Mouse (Mus musculus) layer of hippocampus, adult 8-10 months (tissue): Measurements from ENCODE around the gene Wscd2. TPM values are rescaled to one million over a fixed set of nuclear protein-coding genes. Genes with fewer than 3 reads are reported as not detected.
A peak's percentile ranks its signal among the peaks of the same experiment; 100 is the strongest.

Source experiments
- DNase-seq, 2 experiments: peaks; one replicate each; pipeline ENCODE4 v3.0.0; 2022; ENCODE audit warnings: low spot score in 2 of 2
- total RNA-seq, 4 experiments: library from RNA; stranded (reverse); gene quantifications; 2 replicates each; pipeline ENCODE4 v1.2.4; 2022

Gene Wscd2
- total RNA-seq, 4 experiments from 2014 or later: 64.7 to 84.8 (median 76.0) TPM

DNA sequence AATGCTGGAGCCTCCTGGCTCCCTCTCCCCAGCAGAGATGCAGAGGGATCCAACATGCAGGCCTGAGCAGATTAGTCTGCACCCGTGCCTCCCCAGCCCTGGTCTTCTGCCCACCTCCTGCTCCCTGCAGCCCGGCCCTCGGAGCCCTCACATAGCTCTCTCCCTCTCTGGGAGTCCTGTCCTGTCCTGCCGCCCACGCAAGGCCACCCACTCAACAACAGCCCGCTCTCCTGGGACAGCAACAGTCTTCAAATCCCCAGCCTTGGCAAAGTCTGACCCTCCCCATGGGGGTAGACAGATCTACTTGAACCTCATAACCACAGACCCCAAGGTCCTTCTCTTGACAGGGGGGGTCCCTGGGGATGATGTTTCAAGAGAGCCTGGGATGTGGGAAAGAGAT is 120.4 kb downstream of the Wscd2 start:
- no peak for DNase-seq

DNA sequence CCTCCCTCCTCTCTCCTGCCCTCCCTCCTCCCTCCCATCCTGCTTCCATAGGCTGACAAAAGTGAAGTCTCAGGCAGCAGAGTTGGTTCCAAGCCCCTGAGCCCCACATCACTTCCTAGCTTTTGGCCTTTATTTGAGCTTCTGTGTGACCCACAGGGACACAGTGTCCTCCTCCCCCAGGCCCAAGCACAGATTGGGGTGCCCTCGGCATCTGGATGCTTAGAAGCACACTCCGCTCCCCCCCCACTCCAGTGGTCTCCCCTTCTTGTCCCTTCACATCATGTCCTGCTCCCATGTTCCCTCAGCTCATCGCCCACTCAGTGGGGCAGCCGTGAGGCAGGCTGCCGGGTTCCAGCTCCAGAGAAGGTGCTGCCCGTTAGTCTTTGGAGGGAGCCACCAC is 121.0 kb downstream of the Wscd2 start:
- no peak for DNase-seq

DNA sequence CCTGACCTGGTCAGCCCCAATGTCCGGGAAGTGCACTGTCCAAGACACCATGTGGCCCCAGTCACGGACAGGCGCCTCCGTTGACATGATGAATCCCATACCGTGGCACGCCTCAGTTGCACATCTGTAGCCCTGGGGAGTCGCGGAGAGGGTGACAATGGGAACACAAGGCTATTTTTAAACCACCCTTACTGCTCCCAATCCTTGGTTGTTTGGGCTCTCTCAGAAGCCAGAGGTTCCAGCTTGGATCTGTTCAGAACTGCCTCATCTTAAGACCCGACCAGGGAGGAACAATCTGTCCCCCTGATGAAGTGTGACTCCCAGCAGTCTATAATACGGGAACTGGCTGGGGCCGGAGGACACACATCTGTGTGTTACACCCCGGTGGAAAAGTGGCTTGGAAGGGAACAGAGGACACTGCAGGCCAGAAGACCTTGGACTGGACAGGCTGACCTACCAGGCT is 121.7 kb downstream of the Wscd2 start:
- DNase-seq: no peak

DNA sequence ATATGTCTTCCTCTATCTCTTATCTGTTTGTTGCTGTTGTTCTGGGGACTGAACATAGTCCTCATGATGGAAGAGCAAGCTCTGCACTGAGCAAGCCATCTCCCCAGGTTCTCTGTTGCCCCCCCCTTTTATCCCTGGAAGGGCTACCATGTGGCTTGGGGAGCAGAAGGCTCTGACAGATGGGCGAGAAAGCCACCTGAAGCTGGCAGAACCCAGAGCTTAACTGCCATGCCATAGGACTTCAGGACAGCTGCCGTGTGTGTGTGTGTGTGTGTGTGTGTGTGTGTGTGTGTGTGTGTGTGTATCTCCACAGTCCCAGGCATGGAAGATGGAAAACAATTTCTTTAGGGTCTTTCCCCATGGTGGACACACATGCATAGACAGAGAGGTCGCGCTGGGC is 128.6 kb downstream of the Wscd2 start:
- DNase-seq: no peak

DNA sequence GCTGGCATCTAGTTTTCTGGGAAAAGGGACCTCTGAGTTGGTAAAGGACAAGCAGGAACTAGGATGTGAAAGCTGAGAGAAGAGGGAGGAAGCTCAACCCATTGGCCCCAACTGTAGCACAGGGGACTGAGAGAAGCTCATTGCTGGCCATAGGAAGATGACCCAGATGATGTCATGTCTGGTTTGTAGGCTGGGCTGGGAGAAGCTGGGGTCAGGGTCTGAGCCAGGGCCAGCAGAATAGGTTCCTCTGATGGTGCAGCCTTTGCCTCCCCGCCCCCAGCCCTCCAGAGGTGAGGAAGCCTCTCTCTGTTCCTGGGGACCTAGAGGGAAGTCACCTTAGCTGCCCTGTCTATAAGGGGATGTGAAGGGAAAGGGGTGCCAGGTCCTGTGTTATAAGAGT is 129.0 kb downstream of the Wscd2 start:
- DNase-seq: no peak

DNA sequence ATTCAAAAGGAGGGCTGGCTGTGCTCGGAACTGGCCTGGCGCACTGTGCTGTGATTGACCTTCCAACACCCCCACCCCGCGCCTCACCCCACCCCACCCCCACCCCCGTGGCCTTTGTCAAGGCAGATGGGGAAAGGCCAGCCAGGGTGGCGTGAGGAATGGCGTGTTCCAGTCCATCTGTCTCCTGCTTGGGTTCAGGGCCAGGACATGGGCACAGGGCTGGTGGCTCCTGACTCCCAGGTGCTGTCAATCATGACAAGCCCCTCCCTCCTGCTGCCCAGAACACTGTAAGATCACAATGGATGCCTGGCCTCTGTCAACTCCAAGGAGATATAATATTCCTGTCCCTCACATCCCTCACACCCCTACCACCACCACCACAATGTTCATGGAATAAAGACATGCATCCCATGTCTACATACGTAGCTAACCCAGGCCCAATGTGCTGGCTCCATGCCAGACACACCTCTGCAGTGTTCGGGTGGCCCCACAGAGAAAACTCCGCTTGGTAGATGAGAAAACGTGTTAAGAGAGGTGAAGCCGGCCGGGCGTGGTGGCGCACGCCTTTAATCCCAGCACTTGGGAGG is 130.1 kb downstream of the Wscd2 start:
- DNase-seq: no peak

DNA sequence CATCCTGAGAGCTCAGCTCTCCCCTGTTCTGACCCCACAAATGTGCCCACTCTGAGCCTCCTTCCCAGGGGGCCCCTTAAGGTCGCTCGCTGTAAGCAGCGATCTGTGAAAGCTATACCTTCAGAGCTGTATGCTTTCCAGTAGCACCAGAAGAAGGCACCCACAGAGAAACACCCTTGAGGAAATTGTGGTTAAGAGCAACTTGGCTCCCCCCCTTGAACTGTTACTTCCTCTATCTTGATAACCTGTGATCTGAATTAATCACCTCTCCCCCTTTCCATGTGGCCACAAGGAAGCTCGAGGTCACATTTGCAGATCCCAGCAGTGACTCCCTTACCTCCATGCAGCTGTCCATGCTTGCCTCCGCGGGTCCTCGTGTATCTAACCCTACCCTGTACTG is 130.9 kb downstream of the Wscd2 start:
- DNase-seq: no peak

DNA sequence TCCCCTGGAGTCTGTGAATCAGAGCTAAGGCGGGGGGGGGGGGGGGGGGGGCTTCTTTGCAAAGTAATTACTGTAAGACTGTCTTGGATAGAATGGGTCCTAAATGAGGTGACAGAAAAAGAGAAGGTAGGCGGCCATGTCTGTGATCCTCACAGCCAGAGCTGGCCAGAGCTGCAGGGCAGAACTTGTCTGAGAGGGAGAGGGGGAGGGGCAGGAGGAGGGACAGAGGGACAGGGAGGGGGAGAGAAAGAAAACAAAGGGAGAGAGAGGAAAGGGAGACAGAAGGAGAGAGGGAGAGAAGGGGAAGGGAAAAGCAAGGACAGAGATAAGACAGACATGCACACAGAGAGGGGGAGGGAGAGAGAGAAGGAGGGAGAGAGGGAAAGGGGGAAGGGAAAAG is 132.9 kb downstream of the Wscd2 start:
- no peak for DNase-seq

DNA sequence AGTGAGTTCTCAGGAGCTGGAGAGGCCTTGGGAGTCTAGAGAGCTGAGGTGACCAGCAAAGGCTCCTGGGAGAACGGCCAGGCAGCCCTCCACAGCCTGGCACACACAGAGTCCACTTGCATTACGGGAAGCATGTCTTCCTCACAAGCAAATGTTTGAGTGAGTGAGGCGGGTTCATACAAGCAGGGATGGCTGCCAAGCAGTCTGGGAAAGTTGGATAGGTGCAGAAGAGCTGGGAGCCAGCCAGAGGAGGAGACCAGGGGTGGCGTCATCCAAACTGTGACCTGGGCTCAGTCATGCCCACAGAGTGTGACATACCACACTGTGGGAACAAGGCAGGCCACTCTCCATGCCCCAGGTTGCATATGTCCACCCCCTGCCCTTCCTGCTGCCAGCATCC is 134.9 kb downstream of the Wscd2 start:
- DNase-seq: no peak

DNA sequence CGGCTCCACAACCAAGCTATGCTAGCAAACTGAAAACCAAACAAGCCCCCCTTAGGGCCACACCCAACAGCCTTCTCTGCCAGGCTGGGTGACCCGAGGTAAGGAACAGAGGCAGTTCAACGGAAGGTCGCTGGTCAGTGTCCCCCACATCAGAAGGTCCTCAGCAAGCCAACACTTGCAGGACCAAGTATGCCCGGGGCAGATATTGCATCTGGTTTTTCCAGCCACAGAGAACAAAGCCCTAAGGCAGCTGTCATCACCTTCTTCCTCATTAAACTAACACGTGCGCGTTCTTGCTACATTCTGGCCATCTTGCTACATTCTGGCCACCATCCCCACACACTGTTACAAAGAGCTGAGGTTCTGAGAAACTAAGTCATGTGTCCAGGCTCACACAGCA is 136.2 kb downstream of the Wscd2 start:
- no peak for DNase-seq

DNA sequence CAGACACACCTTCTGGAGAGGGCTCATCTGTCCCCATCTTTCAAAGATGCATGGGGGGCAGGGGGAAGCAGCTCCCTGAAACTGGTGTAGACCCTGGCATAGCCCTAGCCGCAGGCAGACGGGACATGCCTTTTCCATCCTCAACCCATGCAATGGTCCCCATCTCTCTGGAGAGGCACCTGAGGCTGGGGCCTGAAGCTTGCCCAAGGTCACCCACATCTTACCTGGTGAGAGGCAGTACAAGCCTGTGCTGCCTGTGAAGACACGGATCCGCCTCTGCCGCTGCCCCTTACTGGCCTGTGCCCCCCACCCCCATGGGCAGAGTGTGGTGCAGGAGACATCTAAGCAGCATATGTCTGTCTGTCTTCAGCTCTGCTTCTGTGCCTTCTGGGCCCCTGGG is 136.9 kb downstream of the Wscd2 start:
- DNase-seq: no peak

DNA sequence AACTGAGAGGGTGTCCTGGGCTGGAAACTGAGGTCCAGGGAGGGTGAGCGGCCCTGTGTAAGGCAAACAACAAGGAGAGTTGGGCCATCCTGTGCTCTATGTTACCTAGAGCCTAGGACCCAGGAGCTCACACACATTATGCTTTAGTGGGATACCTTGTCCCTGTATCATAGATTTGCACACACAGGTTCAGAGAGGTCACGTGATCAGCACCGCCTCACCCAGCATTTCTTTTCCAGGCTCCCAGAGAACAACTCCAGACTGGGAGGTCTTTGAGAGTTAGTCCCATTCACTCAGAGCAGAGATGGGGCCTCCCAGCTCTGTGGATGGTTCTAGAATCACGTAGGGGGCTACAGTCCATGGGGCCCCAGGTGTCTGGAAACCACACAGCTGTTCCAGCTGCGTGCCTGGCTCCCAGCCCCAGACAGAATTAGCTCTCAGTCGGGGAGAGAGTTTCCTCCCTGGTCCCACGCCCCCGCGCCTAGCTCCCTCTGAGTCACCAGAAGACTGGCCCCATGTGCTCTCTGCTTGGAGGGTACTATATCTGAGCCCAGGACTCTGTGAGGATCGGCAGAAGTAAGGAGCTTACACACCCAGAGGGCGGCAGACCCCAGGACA is 137.8 kb downstream of the Wscd2 start:
- DNase-seq: no peak

DNA sequence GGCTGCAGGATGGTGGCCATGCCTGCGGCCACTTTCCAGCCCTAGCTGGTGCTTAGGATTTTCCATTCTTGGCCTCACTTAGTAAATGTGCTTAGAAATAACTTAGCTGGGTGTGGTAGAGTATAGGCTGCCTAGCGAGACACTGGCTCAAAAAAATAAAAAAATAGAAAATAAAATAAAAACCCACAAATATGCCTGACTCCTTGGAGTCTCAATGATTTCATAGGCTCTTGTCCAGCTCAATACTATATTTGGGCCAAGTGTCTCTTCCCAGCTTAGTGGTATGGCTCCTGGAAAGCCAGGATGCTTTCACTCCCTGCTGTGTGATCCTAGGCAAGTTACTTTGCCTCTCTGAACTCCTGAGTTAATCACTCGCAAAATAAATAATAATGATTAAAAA is 139.1 kb downstream of the Wscd2 start:
- DNase-seq: no peak

DNA sequence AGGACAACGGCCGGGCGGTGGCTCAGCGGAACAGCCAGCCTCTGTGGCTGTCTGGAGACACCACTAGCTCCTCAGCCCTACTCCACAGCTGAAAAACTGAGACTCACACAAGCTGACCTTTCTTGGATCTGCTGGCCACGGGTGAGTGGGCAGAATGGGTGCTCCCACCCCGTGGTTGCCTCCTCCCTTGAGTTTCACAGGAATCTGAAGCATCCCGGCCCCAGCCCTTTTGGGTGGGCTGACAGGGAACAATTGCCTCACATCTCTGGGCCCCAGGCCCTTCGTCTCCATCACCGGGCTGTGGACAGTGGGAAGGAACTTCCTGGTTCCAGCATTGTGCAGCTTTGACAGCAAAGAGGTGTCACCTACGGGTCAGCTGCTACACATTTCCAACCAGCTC is 140.0 kb downstream of the Wscd2 start:
- DNase-seq: no peak

DNA sequence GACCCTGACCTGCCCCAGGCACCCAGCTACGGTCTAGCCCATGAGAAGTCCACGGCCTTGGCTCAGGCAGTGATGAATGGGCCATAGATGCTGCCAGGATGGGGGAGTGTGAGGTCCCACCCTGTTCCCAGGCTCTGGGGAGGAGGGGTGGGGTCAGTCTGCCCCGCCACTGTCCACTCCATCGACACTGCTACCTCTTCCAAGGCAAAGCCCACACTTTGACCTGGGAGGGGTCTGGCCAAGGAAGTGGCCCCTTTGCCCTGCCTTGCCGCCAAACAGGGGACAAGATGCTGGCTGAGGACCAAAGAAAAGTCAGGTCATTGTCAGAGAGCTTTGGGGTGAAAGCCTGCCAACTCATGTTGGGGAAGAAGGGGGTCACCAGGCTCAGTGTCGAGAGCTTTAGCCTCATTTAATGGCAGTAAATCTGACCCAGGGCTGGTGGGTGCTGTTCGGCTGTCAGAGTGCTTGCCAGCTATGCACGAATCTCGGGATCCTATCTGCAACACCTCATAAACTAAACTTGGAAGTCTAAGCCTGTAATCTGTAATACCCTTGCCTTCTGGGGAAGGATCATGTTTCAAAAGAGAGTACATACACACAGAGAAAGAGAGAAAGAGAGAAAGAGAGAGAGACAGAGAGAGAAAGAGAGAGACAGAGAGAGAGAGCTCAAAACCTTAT is 143.0 kb downstream of the Wscd2 start:
- DNase-seq: no peak

DNA sequence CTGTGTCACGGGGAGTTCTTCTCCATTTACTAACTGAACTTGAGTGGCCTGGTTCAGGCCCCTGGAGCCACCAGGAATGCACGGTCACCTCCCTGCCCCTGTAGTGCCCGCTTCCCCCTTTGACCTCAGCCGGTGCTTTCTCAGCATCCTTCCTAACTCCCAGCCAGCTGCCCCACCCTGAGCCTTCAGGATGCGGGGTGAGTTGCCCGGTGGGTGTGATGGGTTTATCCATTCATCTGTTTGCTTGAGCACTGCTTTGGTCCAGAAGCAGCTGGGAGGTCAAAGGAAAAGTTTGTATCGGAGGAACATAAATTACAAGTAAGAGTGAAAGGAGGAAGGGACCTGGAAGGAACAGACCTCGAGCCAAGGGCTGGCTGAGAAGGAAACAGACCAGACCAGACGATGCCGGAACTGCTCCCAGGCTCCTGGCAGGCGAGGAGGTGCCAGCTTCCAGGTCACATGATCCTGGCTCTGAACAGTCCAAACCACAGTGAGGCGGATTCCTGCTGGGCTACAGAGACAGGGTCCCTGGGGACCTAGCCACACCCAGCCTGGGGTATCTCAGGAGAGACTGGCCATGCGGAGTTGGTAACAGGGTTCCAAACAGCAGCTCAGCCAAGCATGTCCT is 144.0 kb downstream of the Wscd2 start:
- DNase-seq: peak; percentile 48 to 56

DNA sequence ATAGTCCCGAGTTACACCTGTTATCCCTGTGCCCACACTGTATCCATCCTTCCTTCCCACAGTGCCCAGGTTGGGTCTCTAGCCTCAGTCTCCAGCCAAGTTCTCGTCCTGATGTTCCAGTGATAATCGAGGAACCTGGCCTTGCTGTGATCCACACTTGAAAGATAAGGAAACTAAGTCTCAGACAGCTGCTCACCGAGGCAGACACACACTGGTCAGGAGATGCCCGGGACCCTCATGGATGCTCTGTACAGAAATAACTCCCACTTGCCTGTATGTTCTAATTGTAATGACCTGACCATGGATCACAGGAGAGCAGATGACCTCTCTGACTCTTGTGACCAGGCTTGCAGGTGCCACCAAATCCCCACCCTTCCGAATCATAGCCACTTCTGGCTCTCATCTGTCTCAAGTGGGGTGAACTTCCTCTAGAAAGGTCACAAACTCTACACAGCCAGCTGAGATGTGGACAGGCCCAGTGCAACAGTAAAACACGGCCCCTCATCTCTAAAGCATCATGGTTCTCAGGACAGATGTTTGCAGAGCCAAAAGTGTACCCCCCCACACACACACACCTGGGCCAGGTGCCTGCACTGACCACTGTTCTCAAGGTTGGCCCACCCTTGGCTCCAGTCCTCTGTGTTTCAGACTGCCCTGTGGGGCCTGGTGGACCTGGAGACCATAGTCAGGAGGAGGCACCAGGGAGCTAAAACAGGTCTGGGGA is 144.9 kb downstream of the Wscd2 start:
- DNase-seq: no peak

DNA sequence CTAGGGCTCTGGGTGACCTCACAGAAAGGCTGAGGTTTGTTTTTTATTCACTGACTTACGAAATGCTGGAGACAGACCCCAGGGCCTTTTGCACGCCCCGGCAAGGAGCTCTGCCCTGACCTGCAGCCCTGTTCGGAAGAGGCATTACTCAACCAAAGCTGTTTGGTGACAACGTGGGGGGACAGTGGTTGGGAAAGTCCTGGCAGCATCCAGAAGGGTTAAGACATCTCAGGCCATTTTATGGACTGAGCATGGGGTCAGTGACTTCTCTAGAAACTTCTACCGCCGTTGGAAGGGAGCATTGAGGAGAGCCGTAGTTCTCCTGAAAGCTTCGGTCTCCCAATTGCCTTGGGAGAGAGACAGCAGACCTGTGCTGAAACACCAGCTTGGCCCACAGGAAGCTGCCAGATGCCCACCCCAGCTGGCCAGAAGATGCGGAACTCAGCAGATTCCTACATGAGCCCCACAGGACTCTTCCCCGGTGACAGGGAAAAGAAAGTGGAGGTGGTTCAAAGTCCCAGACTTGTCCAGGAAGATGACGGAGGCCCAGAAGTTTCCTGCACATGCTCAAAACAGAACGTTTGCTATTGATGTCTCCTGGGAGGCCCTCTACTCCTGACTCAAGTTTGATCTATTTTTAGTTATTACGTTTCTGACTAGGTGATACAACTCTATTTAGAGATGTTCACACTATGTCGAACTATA is 145.9 kb downstream of the Wscd2 start:
- no peak for DNase-seq

DNA sequence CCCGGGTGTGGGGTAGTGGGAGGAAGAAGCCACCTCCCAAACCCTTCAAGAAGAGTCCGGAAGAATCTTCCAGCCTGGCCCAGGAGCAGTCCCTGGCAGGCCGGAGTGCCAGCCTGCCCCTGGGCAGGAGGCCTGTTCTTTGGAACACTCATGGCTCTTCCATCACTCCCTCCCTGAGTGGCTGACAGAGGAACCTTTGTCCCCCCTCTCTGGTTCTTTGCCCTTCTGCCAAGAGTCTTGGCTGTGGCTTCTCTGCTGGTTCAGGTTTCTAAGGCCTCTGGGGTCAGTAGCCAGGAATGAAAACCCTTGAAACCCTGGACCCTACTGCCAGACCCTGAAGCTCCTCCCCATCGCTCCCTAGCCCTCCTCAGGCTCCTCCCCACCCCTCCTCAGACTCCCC is 147.5 kb downstream of the Wscd2 start:
- DNase-seq: peak; percentile 34 to 65

DNA sequence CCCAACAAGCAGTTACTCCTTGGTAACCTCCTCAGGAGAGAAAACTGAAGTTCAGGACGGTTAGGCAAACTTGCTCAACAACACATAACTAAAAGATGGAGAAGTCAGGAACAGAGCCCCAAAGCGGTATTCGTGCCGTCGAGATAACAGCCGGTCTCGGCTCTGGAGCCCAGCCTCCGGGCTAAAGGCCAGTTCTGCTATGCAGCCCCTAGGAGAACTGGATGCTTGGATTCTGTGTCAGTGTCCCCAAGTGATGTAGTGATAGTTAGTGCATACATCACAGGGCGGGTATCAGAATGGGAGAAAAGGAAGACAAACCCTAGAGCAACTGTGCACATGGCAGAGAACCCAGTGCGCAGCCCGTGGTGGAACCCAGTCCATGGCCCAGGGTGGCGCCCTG is 147.9 kb downstream of the Wscd2 start:
- DNase-seq: no peak

DNA sequence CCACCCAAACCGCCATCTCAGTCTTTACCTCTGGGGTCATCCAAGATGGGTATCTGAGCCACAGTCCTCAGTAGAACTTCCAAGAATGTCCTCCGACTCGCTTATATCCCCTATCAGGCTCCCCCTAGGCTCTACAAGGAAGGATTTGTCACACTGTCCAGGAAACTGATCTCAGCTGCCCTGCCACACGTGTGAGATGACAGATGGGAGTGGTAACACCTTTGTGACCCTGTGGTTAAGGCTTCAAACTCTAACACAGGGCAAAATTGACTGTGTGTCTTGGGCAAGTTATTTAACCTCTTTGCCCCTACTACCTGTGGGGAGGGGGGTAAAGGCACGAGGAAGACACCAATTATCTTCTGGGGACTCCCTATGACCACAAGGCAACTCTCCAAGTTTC is 149.0 kb downstream of the Wscd2 start:
- no peak for DNase-seq
